Mouse (Mus musculus) kidney, embryonic 14.5 days (tissue): ENCODE data around the gene Kdm5a. TPM values are rescaled to one million over a fixed set of nuclear protein-coding genes. Genes with fewer than 3 reads are reported as not detected.

Experiments used
- ATAC-seq: fragments of 200-750 bp; cut with Nextera tagmentation; 2 replicates; pipeline ENCODE4 v1.8.0; 2017; ENCODE audit warnings: moderate number of reproducible peaks, mild to moderate bottlenecking, moderate TSS enrichment, moderate library complexity; ENCODE audit not compliant: low FRiP score, low TSS enrichment
- H3K27ac ChIP-seq: fragments of 300-500 bp; sonication (generic); 2 replicates; pipeline ENCODE4 v1.5.1; 2014; ENCODE audit warnings: low read depth, mild to moderate bottlenecking, low read length, moderate library complexity, mixed read lengths
- H3K27me3 ChIP-seq: fragments of 300-500 bp; sonication (generic); 2 replicates; pipeline ENCODE4 v1.6.1; 2014; ENCODE audit warnings: mild to moderate bottlenecking, low read length; ENCODE audit not compliant: control insufficient read depth, insufficient read depth
- H3K36me3 ChIP-seq: fragments of 300-500 bp; sonication (generic); 2 replicates; pipeline ENCODE4 v1.6.1; 2014; ENCODE audit warnings: low read length, mixed read lengths; ENCODE audit not compliant: control insufficient read depth, insufficient read depth
- H3K4me1 ChIP-seq: fragments of 300-500 bp; sonication (generic); 2 replicates; pipeline ENCODE4 v1.6.1; 2014; ENCODE audit warnings: low read length, mixed read lengths; ENCODE audit not compliant: control insufficient read depth, insufficient read depth
- H3K4me2 ChIP-seq: fragments of 300-500 bp; sonication (generic); replicated peaks from 2 replicates; pipeline ENCODE4 v1.6.1; 2014; ENCODE audit warnings: low read depth, mild to moderate bottlenecking, low read length
- H3K4me3 ChIP-seq: fragments of 300-500 bp; sonication (generic); 2 replicates; pipeline ENCODE4 v1.5.1; 2014; ENCODE audit warnings: mild to moderate bottlenecking, low read length
- H3K9ac ChIP-seq: fragments of 300-500 bp; sonication (generic); 2 replicates; pipeline ENCODE4 v1.6.1; 2014; ENCODE audit warnings: low read depth, mild to moderate bottlenecking, low read length, moderate library complexity
- H3K9me3 ChIP-seq: fragments of 300-500 bp; sonication (generic); 2 replicates; pipeline ENCODE4 v1.6.1; 2016; ENCODE audit warnings: low read length; ENCODE audit not compliant: control insufficient read depth
- WGBS: fragments of 180-500 bp; shearing (Covaris S2); extraction: QIAGEN DNeasy Blood & Tissue Kit; methylation state at CpG from one replicate; pipeline ENCODE4 v1.1.7; 2014; 5-methylcytosine and 5-hydroxymethylcytosine counted together
- polyA plus RNA-seq: library from polyadenylated mRNA; unstranded; fragments of >200 nt; fragmentation: Nextera tagmentation; extraction: Ambion mirVana; gene quantifications from 2 replicates; pipeline ENCODE4 v1.2.1, GENCODE M21; 2014

Kdm5a gene
- 43.1 and 59.4 TPM in 2 replicates for polyA plus RNA-seq

- under 1% methylated on average over 71 of the region's 71 CpGs for WGBS
- H3K27ac ChIP-seq = peak within 1 kb of the TSS; percentile 96
- H3K9ac ChIP-seq = peak within 1 kb of the TSS; percentile 92
- H3K36me3 ChIP-seq = peaks cover 17% of the 10 kb centered on the region
- H3K4me2 ChIP-seq = peak within 1 kb of the TSS; percentile 91
- H3K4me3 ChIP-seq = peak within 1 kb of the TSS; percentile 99
- H3K27me3 ChIP-seq = no peaks in the 10 kb centered on the region
- ATAC-seq = peak; percentile 97
- peaks cover 9% of the 10 kb centered on the region for H3K4me1 ChIP-seq
- no peaks in the 10 kb centered on the region for H3K9me3 ChIP-seq
Observed at GRCm38 (mm10) chr6:120363688-120364522, at the start of gene Kdm5a, which contains the start of gene Ccdc77. Kdm5a (plus strand) TSS chr6:120364124. Ccdc77 (minus strand) TSS chr6:120364374.

GRCm38 (mm10) chr6:120318303-120318940 lies 45.5 kb upstream of the Kdm5a start:
- H3K4me1 ChIP-seq = no peaks in the 10 kb centered on the region
- no peak overlapping the region for H3K4me3 ChIP-seq
- H3K27ac ChIP-seq = no peak overlapping the region
- H3K27me3 ChIP-seq = no peaks in the 10 kb centered on the region
- WGBS = 79% methylated on average over 11 of the region's 11 CpGs
- H3K4me2 ChIP-seq = no peak overlapping the region
- H3K36me3 ChIP-seq = no peaks in the 10 kb centered on the region
- no peak for ATAC-seq
- no peaks in the 10 kb centered on the region for H3K9me3 ChIP-seq
- no peak overlapping the region for H3K9ac ChIP-seq

- Histone ChIP-seq H3K9me3 (no peaks in the 10 kb centered on the region), H3K4me1 (no peaks in the 10 kb centered on the region), H3K36me3 (no peaks in the 10 kb centered on the region), H3K27ac (no peak overlapping the region), H3K4me2 (no peak overlapping the region), H3K9ac (no peak overlapping the region), H3K4me3 (no peak overlapping the region), H3K27me3 (no peaks in the 10 kb centered on the region)
- 88% methylated on average over 9 of the region's 9 CpGs for WGBS
- ATAC-seq = no peak
Observed at GRCm38 (mm10) chr6:120319129-120319528, 44.8 kb upstream of the Kdm5a start.

GRCm38 (mm10) chr6:120320369-120320768 lies 43.6 kb upstream of the Kdm5a start:
- Histone ChIP-seq H3K9ac (no peak overlapping the region), H3K27me3 (no peaks in the 10 kb centered on the region), H3K9me3 (no peaks in the 10 kb centered on the region), H3K27ac (no peak overlapping the region), H3K4me3 (no peak overlapping the region), H3K4me1 (no peaks in the 10 kb centered on the region), H3K4me2 (no peak overlapping the region), H3K36me3 (peaks cover 10% of the 10 kb centered on the region; the same call in 1 of the 2 replicates)
- ATAC-seq = no peak
- 71% methylated on average over 2 of the region's 2 CpGs for WGBS

GRCm38 (mm10) chr6:120324295-120324927 lies 39.5 kb upstream of the Kdm5a start:
- WGBS = 34% methylated on average over 6 of the region's 6 CpGs
- Histone ChIP-seq H3K4me3 (no peak overlapping the region), H3K27ac (no peak overlapping the region), H3K4me2 (no peak overlapping the region), H3K4me1 (no peaks in the 10 kb centered on the region), H3K9ac (no peak overlapping the region), H3K27me3 (no peaks in the 10 kb centered on the region), H3K36me3 (peaks cover 21% of the 10 kb centered on the region; the same call in 1 of the 2 replicates), H3K9me3 (no peaks in the 10 kb centered on the region)
- ATAC-seq = no peak

- Histone ChIP-seq H3K36me3 (peaks cover 76% of the 10 kb centered on the region), H3K9ac (no peak overlapping the region), H3K4me2 (no peak overlapping the region), H3K27me3 (no peaks in the 10 kb centered on the region), H3K4me3 (no peak overlapping the region), H3K9me3 (no peaks in the 10 kb centered on the region), H3K27ac (no peak overlapping the region), H3K4me1 (no peaks in the 10 kb centered on the region)
- no peak for ATAC-seq
- WGBS = 81% methylated on average over 2 of the region's 2 CpGs
Observed at GRCm38 (mm10) chr6:120332351-120332750, 31.6 kb upstream of the Kdm5a start.

GRCm38 (mm10) chr6:120343992-120344391 lies 19.9 kb upstream of the Kdm5a start:
- peaks cover 67% of the 10 kb centered on the region for H3K36me3 ChIP-seq

GRCm38 (mm10) chr6:120349018-120349417 lies 14.9 kb upstream of the Kdm5a start:
- peaks cover 56% of the 10 kb centered on the region for H3K36me3 ChIP-seq
- ATAC-seq = no peak
- no peak overlapping the region for H3K9ac ChIP-seq
- H3K27me3 ChIP-seq = no peaks in the 10 kb centered on the region
- no peaks in the 10 kb centered on the region for H3K4me1 ChIP-seq
- H3K27ac ChIP-seq = no peak overlapping the region
- no peak overlapping the region for H3K4me2 ChIP-seq
- H3K9me3 ChIP-seq = no peaks in the 10 kb centered on the region
- WGBS = 91% methylated on average over 3 of the region's 3 CpGs
- no peak overlapping the region for H3K4me3 ChIP-seq

More at GRCm38 (mm10) chr6:120343992-120344391, 19.9 kb upstream of the Kdm5a start:
- no peak for ATAC-seq
- Histone ChIP-seq H3K4me2 (no peak overlapping the region), H3K9me3 (no peaks in the 10 kb centered on the region), H3K4me1 (no peaks in the 10 kb centered on the region), H3K27me3 (no peaks in the 10 kb centered on the region), H3K4me3 (no peak overlapping the region), H3K27ac (no peak overlapping the region), H3K9ac (no peak overlapping the region)
- 52% methylated on average over 1 of the region's 1 CpGs for WGBS
